In genomic region chr1:167181919-167182616, GRCm38 (mm10) we compare ENCODE assay signal across 9 mouse cellular contexts.
DNase-seq lines count a peak whose midpoint lies in the region; ATAC-seq lines count a peak whose summit lies in the region.
"Had no signal": no experiment of that assay in that cellular context is flagged by ENCODE, and none has a peak within 500 bp of the region (broad histone marks: within the 10 kb centered on the region; RNA-seq: fewer than 3 reads in every experiment).

No protein-coding gene starts in this region.

- peaks cover 10% of the 10 kb centered on the region for H3K4me1 ChIP-seq in forebrain, embryonic 15.5 days
- no peaks in the 10 kb centered on the region for H3K4me1 ChIP-seq in neural tube, embryonic 11.5 days (ENCODE audit: control insufficient read depth, insufficient read depth, low read length)
- H3K4me1 ChIP-seq in heart, embryonic 10.5 days: no peaks in the 10 kb centered on the region

- no peak overlapping the region for H3K4me2 ChIP-seq in forebrain, embryonic 15.5 days (replicated peaks)
- H3K4me2 ChIP-seq in neural tube, embryonic 11.5 days (ENCODE audit: low read depth): no peak overlapping the region
- H3K4me2 ChIP-seq: embryonic facial prominence, embryonic 13.5 days had no signal

- WGBS in forebrain, embryonic 15.5 days: 27% methylated on average over 9 of the region's 9 CpGs
- 26% methylated on average over 9 of the region's 9 CpGs for WGBS in neural tube, embryonic 11.5 days
- 28% methylated on average over 9 of the region's 9 CpGs for WGBS in heart, embryonic 10.5 days

- no peak overlapping the region for H3K4me3 ChIP-seq in forebrain, embryonic 15.5 days
- H3K4me3 ChIP-seq in neural tube, embryonic 11.5 days (ENCODE audit: low read depth, low read length): no peak overlapping the region
- no peak overlapping the region for H3K4me3 ChIP-seq in heart, embryonic 10.5 days
- H3K4me3 ChIP-seq: embryonic facial prominence, embryonic 13.5 days had no signal

- H3K27ac ChIP-seq in forebrain, embryonic 15.5 days (replicated peaks): peak overlapping the region; percentile 57
- peak overlapping the region; percentile 58; the same call in 1 of the 2 replicates for H3K27ac ChIP-seq in neural tube, embryonic 11.5 days (ENCODE audit: low read depth, low read length)
- H3K27ac ChIP-seq in heart, embryonic 10.5 days: no peak overlapping the region
- H3K27ac ChIP-seq: embryonic facial prominence, embryonic 13.5 days had no signal

- ATAC-seq in forebrain, embryonic 15.5 days (replicated peaks): peak; percentile 93
- peak; percentile 88 for ATAC-seq in neural tube, embryonic 11.5 days (ENCODE audit: insufficient read depth, low FRiP score, low TSS enrichment)

- DNase-seq in embryo, embryonic 11 days: peak; percentile 74
- peak; percentile 16 for DNase-seq in layer of hippocampus, postnatal 25 days (ENCODE audit: extremely low spot score in 1 of 2, low spot score in 1 of 2)
- DNase-seq in neural tube, embryonic 11.5 days (ENCODE audit: low spot score): peak; percentile 48
- no peak for DNase-seq in heart, embryonic 10.5 days (ENCODE audit: low spot score)
- DNase-seq in Muller cell, postnatal 12 days (ENCODE audit: inconsistent ontology term): no peak
- DNase-seq in urinary bladder, adult 18-20 months (ENCODE audit: low spot score in 2 of 2): no peak
- no peak for DNase-seq in cerebellum, adult 9-10 months

- H3K27me3 ChIP-seq in forebrain, embryonic 15.5 days: no peaks in the 10 kb centered on the region
- H3K27me3 ChIP-seq in neural tube, embryonic 11.5 days (ENCODE audit: control insufficient read depth, insufficient read depth, low read length): no peaks in the 10 kb centered on the region
- no peaks in the 10 kb centered on the region for H3K27me3 ChIP-seq in heart, embryonic 10.5 days (ENCODE audit: insufficient read depth, poor library complexity, severe bottlenecking)
- H3K27me3 ChIP-seq: embryonic facial prominence, embryonic 13.5 days had no signal

- H3K9ac ChIP-seq in forebrain, embryonic 15.5 days (replicated peaks): no peak overlapping the region
- H3K9ac ChIP-seq in neural tube, embryonic 11.5 days (ENCODE audit: low read length): no peak overlapping the region
- H3K9ac ChIP-seq: embryonic facial prominence, embryonic 13.5 days had no signal

- H3K36me3 ChIP-seq in forebrain, embryonic 15.5 days: no peaks in the 10 kb centered on the region
- no peaks in the 10 kb centered on the region for H3K36me3 ChIP-seq in neural tube, embryonic 11.5 days (ENCODE audit: control insufficient read depth, insufficient read depth, low read length)
- H3K36me3 ChIP-seq in heart, embryonic 10.5 days: no peaks in the 10 kb centered on the region
- H3K36me3 ChIP-seq: embryonic facial prominence, embryonic 13.5 days had no signal

- no peaks in the 10 kb centered on the region for H3K9me3 ChIP-seq in forebrain, embryonic 15.5 days
- no peaks in the 10 kb centered on the region for H3K9me3 ChIP-seq in neural tube, embryonic 11.5 days (ENCODE audit: control insufficient read depth, low read length)
- no peaks in the 10 kb centered on the region for H3K9me3 ChIP-seq in heart, embryonic 10.5 days
- H3K9me3 ChIP-seq: embryonic facial prominence, embryonic 13.5 days had no signal

Comparison
In these comparisons a context has a peak if more than half of its experiments do, and no peak if none do; other contexts are left out.
1. DNase-seq: peak in embryo, embryonic 11 days (single experiment), layer of hippocampus, postnatal 25 days (2 of 2) and neural tube, embryonic 11.5 days (single experiment); none in heart, embryonic 10.5 days (single experiment), Muller cell, postnatal 12 days (single experiment), urinary bladder, adult 18-20 months (0 of 2) and cerebellum, adult 9-10 months (single experiment).